Mouse (Mus musculus) adrenal gland, adult 10 weeks (tissue): Measurements from ENCODE around the gene Cwc15. TPM values are rescaled to one million over a fixed set of nuclear protein-coding genes. Genes with fewer than 3 reads are reported as not detected.

Experiments
- polyA plus RNA-seq: library from polyadenylated mRNA; stranded (reverse); fragments of 350-450 nt; fragmentation: Illumina TruSeq; extraction: RNeasy Lipid Tissue Mini Kit (QIAGEN cat#74804); gene quantifications from one replicate; pipeline ENCODE4 v1.2.3, GENCODE M21; 2014; ENCODE audit warnings: low read depth, low replicate concordance

Cwc15 gene
- 320 TPM for polyA plus RNA-seq

GRCm38 (mm10) chr9:14500023-14500915, at the start of gene Cwc15, which contains the start of gene Kdm4d:
TSS of gene Cwc15 (plus strand) at chr9:14500617.
TSS of gene Kdm4d (minus strand) at chr9:14500482.

Other genes with a start within 250 kb of the Cwc15 start
- 95.3 TPM for gene Sesn3, start 225.6 kb upstream of the Cwc15 start, polyA plus RNA-seq
- 19.0 TPM for gene Endod1, start 119.1 kb upstream of the Cwc15 start, polyA plus RNA-seq
- not detected for gene Kdm4d, start 135 bp upstream of the Cwc15 start, polyA plus RNA-seq
- 14.9 TPM for gene Amotl1, start 144.4 kb downstream of the Cwc15 start, polyA plus RNA-seq
- not detected for gene Piwil4, start 240.1 kb downstream of the Cwc15 start, polyA plus RNA-seq